Mouse (Mus musculus) spleen, adult 2 months (tissue): Measurements from ENCODE around the gene Mapk7. TPM values are rescaled to one million over a fixed set of nuclear protein-coding genes. Genes with fewer than 3 reads are reported as not detected.
A peak's percentile ranks its signal among the peaks of the same experiment; 100 is the strongest.

Experiments used
- DNase-seq, 2 experiments: peaks; one replicate each; pipeline versions ENCODE4 v3.0.0 to v3.0.0-alpha.2; 2012 to 2021; ENCODE audit warnings: low spot score in 2 of 2, low read depth in 1 of 2
- H3K27ac ChIP-seq: fragments of 200-500 bp; 2 replicates; pipeline ENCODE4 v1.5.1; 2012; ENCODE audit warnings: low read length, inconsistent platforms; ENCODE audit not compliant: insufficient read depth
- H3K27me3 ChIP-seq: fragments of 200-500 bp; 2 replicates; pipeline ENCODE4 v1.6.1; 2012; ENCODE audit warnings: mild to moderate bottlenecking, moderate library complexity, low read length, inconsistent platforms; ENCODE audit not compliant: control insufficient read depth, insufficient read depth
- H3K36me3 ChIP-seq: fragments of 200-500 bp; 2 replicates; pipeline ENCODE4 v1.6.1; 2012; ENCODE audit warnings: mild to moderate bottlenecking, low read length, inconsistent platforms; ENCODE audit not compliant: control insufficient read depth, insufficient read depth
- H3K4me1 ChIP-seq: fragments of 200-500 bp; 2 replicates; pipeline ENCODE4 v1.6.1; 2011; ENCODE audit warnings: inconsistent platforms; ENCODE audit not compliant: control insufficient read depth, insufficient read depth, insufficient read length
- H3K4me3 ChIP-seq: fragments of 200-500 bp; 2 replicates; pipeline ENCODE4 v1.5.1; 2011; ENCODE audit warnings: mild to moderate bottlenecking, inconsistent platforms; ENCODE audit not compliant: insufficient read depth, insufficient read length; ENCODE audit errors: extremely low read depth
- CTCF ChIP-seq: fragments of 200-500 bp; IDR thresholded peaks from 2 replicates; pipeline ENCODE4 v1.5.1; 2011; ENCODE audit warnings: mild to moderate bottlenecking, inconsistent platforms; ENCODE audit not compliant: insufficient read depth, insufficient read length, insufficient replicate concordance; ENCODE audit errors: extremely low read depth
- POLR2A ChIP-seq: fragments of 200-500 bp; IDR thresholded peaks from 2 replicates; pipeline ENCODE4 v1.6.1; 2011; ENCODE audit warnings: low read depth, low read length, inconsistent platforms
- WGBS: fragments of 180-500 bp; shearing (Covaris S2); methylation state at CpG from one replicate; pipeline ENCODE4 v1.1.7; 2018; 5-methylcytosine and 5-hydroxymethylcytosine counted together
- polyA plus RNA-seq: library from polyadenylated mRNA; depleted of rRNA; stranded (reverse); fragments of >200 nt; gene quantifications from 2 replicates; pipeline ENCODE4 v1.2.3, GENCODE M21; 2012

Gene Mapk7
- polyA plus RNA-seq, 1 experiment: 27.4 TPM

DNA sequence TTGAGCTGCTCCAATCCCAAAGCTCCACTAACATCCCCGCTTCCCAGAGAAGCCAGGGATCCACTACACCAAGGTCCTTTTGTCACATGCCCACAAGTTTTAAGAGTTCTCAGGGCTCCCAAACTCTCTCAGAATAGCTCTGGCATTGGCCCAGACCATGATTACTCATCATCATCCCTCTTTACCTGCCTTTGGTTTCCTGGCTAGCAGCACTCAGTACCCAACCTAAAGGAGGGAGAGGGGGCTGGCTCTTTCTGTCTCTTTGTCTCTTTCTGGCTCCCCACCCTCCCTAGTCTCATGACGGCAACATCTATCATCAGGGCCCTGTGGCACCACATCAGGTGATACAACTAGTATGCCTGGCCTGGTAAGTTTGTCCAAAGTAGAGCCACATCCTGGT is 38.6 kb upstream of the Mapk7 start:
- DNase-seq: no peak
- H3K27me3 ChIP-seq: no peaks in the 10 kb centered on the region
- TF ChIP-seq CTCF (no peak), POLR2A (no peak)
- no peak overlapping the region for H3K27ac ChIP-seq
- no peak overlapping the region for H3K4me3 ChIP-seq
- no peaks in the 10 kb centered on the region for H3K36me3 ChIP-seq
- WGBS: 91% methylated on average over 2 of the region's 2 CpGs
- H3K4me1 ChIP-seq: no peaks in the 10 kb centered on the region

DNA sequence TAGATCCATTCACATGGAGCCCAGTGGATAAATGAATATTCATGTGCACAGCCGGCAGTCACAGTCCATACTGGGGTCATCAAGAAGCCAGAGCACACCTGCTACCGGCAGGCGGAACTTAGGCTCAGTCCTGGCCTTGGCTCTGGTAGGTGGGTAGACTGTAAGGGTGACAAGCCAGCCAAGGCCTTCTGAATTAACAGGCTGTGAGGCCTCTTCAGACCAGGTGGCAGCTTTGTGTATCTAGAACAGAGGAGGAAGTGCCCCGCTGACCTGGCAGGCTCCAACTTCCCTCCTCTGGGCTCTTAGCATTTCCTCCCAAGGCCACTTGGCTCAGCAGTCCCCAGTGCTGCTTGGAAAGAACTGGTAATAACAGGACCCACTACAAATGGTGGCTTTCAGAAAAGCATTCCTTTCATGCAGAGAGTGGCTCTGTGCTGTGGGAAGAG is 35.1 kb upstream of the Mapk7 start:
- Histone ChIP-seq H3K4me3 (no peak overlapping the region), H3K4me1 (no peaks in the 10 kb centered on the region), H3K36me3 (no peaks in the 10 kb centered on the region), H3K27ac (0 out of 2 replicates have a peak overlapping the region, but pooled peaks have one; percentile 20), H3K27me3 (no peaks in the 10 kb centered on the region)
- DNase-seq: peak in 1 of 2 experiments; percentile 6
- TF ChIP-seq CTCF (no peak), POLR2A (no peak)
- WGBS: 38% methylated on average over 4 of the region's 4 CpGs

DNA sequence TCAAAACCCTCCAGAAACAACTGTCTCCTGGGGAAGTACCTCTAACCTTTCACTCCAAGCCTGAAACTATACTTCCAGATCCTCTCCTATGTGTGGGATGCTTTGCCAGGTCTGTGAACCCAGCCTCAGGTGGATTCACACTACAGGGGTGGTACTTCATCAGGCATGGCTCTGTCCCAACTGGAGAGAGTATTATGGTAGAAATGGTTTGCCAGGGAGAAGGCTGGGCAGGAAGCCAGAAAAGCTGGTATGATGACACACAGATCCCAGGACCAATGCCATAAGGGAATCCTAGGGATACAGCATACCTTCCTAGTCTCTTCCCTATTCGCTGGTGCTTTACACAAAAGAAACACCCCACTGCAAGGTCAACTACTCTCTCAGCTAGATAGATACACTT is 32.7 kb upstream of the Mapk7 start:
- Histone ChIP-seq H3K27ac (no peak overlapping the region), H3K4me1 (no peaks in the 10 kb centered on the region), H3K27me3 (no peaks in the 10 kb centered on the region), H3K4me3 (no peak overlapping the region), H3K36me3 (no peaks in the 10 kb centered on the region)
- no peak for TF ChIP-seq CTCF
- WGBS: 80% methylated on average over 1 of the region's 1 CpGs
- DNase-seq: no peak

DNA sequence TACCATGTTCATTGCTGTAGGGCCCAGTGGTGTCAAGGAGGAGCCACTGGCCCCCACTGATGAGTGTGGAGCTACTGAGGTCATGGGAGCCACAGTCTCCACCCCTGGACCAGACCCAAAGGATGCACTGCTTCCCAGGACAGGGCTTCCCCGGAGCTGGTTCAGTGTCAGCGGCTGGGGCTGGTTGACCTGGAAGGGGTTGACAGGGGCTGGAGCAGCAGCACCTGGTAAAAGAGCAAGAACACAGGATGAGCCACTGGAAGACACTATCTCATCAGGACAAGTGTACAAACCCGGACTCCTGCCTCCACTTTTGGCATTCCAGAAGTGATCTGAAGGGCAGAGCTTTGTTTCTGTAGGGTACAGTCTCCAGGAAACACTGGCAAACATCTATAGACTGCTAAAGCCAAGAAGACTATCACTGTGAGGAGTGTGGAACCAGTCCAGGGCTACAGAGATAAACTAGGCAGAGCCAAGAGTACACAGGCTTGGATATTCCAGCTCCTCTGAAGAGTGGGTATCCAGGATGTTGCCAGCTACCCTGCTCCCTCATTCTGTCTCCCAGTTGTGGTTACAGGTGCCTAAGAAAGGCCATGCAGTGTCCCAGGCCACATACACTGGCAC is 25.4 kb upstream of the Mapk7 start:
- no peak for TF ChIP-seq CTCF
- TF ChIP-seq POLR2A: no peak
- WGBS: 84% methylated on average over 3 of the region's 3 CpGs
- DNase-seq: no peak
- H3K4me1 ChIP-seq: no peaks in the 10 kb centered on the region
- H3K27me3 ChIP-seq: no peaks in the 10 kb centered on the region
- no peaks in the 10 kb centered on the region for H3K36me3 ChIP-seq
- H3K4me3 ChIP-seq: no peak overlapping the region
- no peak overlapping the region for H3K27ac ChIP-seq

DNA sequence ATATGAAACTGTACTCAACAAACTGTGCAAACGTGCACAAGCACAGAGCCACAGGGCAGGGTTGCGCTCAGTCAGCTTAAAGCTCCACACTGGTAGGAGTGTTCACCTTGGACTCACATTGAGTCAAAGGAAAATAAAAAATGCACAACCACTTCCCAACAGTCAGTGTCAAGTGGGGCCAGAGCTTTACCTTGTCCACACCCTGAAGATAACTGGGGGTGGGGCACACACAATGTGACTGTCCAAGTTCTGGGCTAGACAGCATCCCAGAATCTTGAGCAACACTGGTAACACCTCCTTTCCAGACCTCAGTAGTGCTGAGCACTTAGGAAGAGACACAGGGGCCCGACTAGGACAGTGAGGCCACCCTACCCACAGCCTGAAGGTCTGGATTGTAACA is 24.7 kb upstream of the Mapk7 start:
- Histone ChIP-seq H3K36me3 (no peaks in the 10 kb centered on the region), H3K27ac (no peak overlapping the region), H3K4me3 (no peak overlapping the region), H3K4me1 (no peaks in the 10 kb centered on the region), H3K27me3 (no peaks in the 10 kb centered on the region)
- DNase-seq: no peak
- TF ChIP-seq CTCF (no peak), POLR2A (no peak)
- WGBS: 90% methylated on average over 3 of the region's 3 CpGs

DNA sequence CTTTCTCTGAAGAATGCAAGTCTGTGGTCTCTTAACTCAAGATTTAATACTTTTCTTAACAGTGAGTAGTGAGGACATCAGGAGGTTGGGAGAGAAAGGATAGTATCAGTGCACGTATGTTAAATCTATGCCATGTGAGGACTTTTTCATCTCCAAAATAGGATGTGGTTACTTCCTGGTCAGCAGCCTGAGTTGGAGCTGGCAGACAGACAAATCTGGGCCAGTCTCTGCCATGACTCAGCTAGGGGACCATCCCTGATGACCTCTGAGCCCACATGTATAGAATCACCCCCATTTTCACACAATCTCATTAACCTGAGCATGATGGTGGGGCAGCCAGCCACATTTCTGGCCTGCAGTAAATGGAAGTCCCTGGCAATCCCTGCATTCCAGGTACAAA is 23.8 kb upstream of the Mapk7 start:
- Histone ChIP-seq H3K4me1 (no peaks in the 10 kb centered on the region), H3K4me3 (no peak overlapping the region), H3K36me3 (no peaks in the 10 kb centered on the region), H3K27me3 (no peaks in the 10 kb centered on the region), H3K27ac (no peak overlapping the region)
- WGBS: 42% methylated on average over 1 of the region's 1 CpGs
- TF ChIP-seq CTCF: no peak
- no peak for TF ChIP-seq POLR2A
- no peak for DNase-seq

DNA sequence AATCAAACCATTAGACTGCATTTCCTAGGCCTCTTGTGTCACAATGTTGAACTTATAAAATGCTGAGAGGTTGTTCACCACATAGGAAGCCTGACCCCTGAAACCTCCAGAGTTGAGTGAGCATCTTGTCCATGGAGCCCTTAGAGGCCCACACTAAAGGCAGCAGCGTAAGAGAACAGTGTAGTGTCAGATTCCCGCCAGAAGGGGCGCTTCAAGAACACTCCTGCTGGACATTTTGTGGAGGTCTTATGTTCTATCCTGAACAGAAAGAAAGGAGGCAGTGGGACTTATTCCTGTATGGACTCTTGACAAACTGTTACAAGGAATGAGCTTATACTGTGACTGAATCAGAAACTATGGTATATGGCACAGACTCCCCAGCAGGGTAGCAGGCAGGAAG is 20.7 kb upstream of the Mapk7 start:
- Histone ChIP-seq H3K27me3 (no peaks in the 10 kb centered on the region), H3K27ac (no peak overlapping the region), H3K4me3 (no peak overlapping the region), H3K36me3 (no peaks in the 10 kb centered on the region), H3K4me1 (no peaks in the 10 kb centered on the region)
- TF ChIP-seq CTCF (no peak), POLR2A (no peak)
- DNase-seq: no peak
- WGBS: 64% methylated on average over 3 of the region's 3 CpGs
